Mouse (Mus musculus) bone marrow macrophage, adult 2 months (primary cell): ENCODE measurements around the gene Tmco4. TPM values are rescaled to one million over a fixed set of nuclear protein-coding genes. Genes with fewer than 3 reads are reported as not detected.
A peak's percentile ranks its signal among the peaks of the same experiment; 100 is the strongest.

ENCODE experiments used
- H3K27ac ChIP-seq: 2 replicates; pipeline ENCODE4 v1.5.1; 2012; ENCODE audit warnings: low read depth, low read length; ENCODE audit not compliant: insufficient read depth
- H3K4me1 ChIP-seq: 2 replicates; pipeline ENCODE4 v1.6.1; 2012; ENCODE audit warnings: low read length; ENCODE audit not compliant: control insufficient read depth, insufficient read depth
- H3K4me3 ChIP-seq: 2 replicates; pipeline ENCODE4 v1.5.1; 2012; ENCODE audit warnings: mild to moderate bottlenecking, low read length, moderate library complexity; ENCODE audit not compliant: insufficient read depth
- CTCF ChIP-seq: IDR thresholded peaks from 2 replicates; pipeline ENCODE4 v1.5.1; 2012; ENCODE audit warnings: low read depth, mild to moderate bottlenecking, low read length, moderate library complexity
- POLR2A ChIP-seq: IDR thresholded peaks from 2 replicates; pipeline ENCODE4 v1.6.1; 2012; ENCODE audit warnings: mild to moderate bottlenecking, low read depth, low read length, borderline replicate concordance
- polyA plus RNA-seq: library from polyadenylated mRNA; stranded (reverse); fragments of >200 nt; gene quantifications from 2 replicates; pipeline ENCODE4 v1.2.4, GENCODE M21; 2012; ENCODE audit not compliant: missing spikeins, insufficient read depth, insufficient read length

Gene Tmco4
- polyA plus RNA-seq, 1 experiment, result 6.5 TPM

- Histone ChIP-seq H3K4me3 (peak within 1 kb of the TSS; percentile 20), H3K27ac (no peak within 1 kb of the TSS), H3K4me1 (no peaks in the 10 kb centered on the region)
- no peak for TF ChIP-seq CTCF
- no peak for TF ChIP-seq POLR2A
Measured at GRCm38 (mm10) chr4:139075041-139075711, 102.5 kb downstream of the Tmco4 start, which contains the start of gene Htr6. Htr6 (minus strand) TSS chr4:139075570.

- TF ChIP-seq CTCF (no peak), POLR2A (no peak)
- H3K4me1 ChIP-seq, result no peaks in the 10 kb centered on the region
- H3K4me3 ChIP-seq, result no peak overlapping the region
- no peak overlapping the region for H3K27ac ChIP-seq
Measured at GRCm38 (mm10) chr4:139075915-139076314, 103.2 kb downstream of the Tmco4 start.

GRCm38 (mm10) chr4:139078313-139078712 lies 105.6 kb downstream of the Tmco4 start:
- no peaks in the 10 kb centered on the region for H3K4me1 ChIP-seq
- no peak for TF ChIP-seq CTCF
- H3K27ac ChIP-seq, result no peak overlapping the region
- no peak overlapping the region for H3K4me3 ChIP-seq

GRCm38 (mm10) chr4:139078726-139079125 lies 106.0 kb downstream of the Tmco4 start:
- TF ChIP-seq POLR2A (no peak), CTCF (no peak)
- Histone ChIP-seq H3K27ac (no peak overlapping the region), H3K4me3 (no peak overlapping the region), H3K4me1 (no peaks in the 10 kb centered on the region)

- Histone ChIP-seq H3K27ac (no peak overlapping the region), H3K4me1 (no peaks in the 10 kb centered on the region), H3K4me3 (no peak overlapping the region)
- no peak for TF ChIP-seq CTCF
- no peak for TF ChIP-seq POLR2A
Measured at GRCm38 (mm10) chr4:139079439-139079838, 106.8 kb downstream of the Tmco4 start.

GRCm38 (mm10) chr4:139080259-139080658 lies 107.6 kb downstream of the Tmco4 start:
- Histone ChIP-seq H3K4me1 (no peaks in the 10 kb centered on the region), H3K27ac (no peak overlapping the region), H3K4me3 (no peak overlapping the region)
- no peak for TF ChIP-seq POLR2A
- TF ChIP-seq CTCF, result no peak

GRCm38 (mm10) chr4:139081270-139081931 lies 108.7 kb downstream of the Tmco4 start:
- no peak for TF ChIP-seq POLR2A
- TF ChIP-seq CTCF, result no peak
- H3K27ac ChIP-seq, result no peak overlapping the region
- H3K4me1 ChIP-seq, result no peaks in the 10 kb centered on the region
- H3K4me3 ChIP-seq, result no peak overlapping the region

GRCm38 (mm10) chr4:139082790-139083564 lies 110.3 kb downstream of the Tmco4 start:
- no peak for TF ChIP-seq CTCF
- TF ChIP-seq POLR2A, result no peak
- no peak overlapping the region for H3K27ac ChIP-seq
- no peak overlapping the region for H3K4me3 ChIP-seq
- H3K4me1 ChIP-seq, result no peaks in the 10 kb centered on the region

- TF ChIP-seq POLR2A (no peak), CTCF (no peak)
- Histone ChIP-seq H3K27ac (no peak overlapping the region), H3K4me3 (no peak overlapping the region), H3K4me1 (no peaks in the 10 kb centered on the region)
Measured at GRCm38 (mm10) chr4:139085337-139085736, 112.6 kb downstream of the Tmco4 start.

GRCm38 (mm10) chr4:139086037-139086436 lies 113.3 kb downstream of the Tmco4 start:
- Histone ChIP-seq H3K4me1 (no peaks in the 10 kb centered on the region), H3K27ac (no peak overlapping the region), H3K4me3 (no peak overlapping the region)
- no peak for TF ChIP-seq POLR2A
- peak; percentile 50 for TF ChIP-seq CTCF
